Mouse (Mus musculus) kidney, embryonic 15.5 days (tissue): ENCODE measurements around the gene Myh15. TPM values are rescaled to one million over a fixed set of nuclear protein-coding genes. Genes with fewer than 3 reads are reported as not detected.
A peak's percentile ranks its signal among the peaks of the same experiment; 100 is the strongest.

Experiments used
- ATAC-seq: fragments of 200-750 bp; cut with Nextera tagmentation; replicated peaks from 2 replicates; pipeline ENCODE4 v1.8.0; 2017; ENCODE audit warnings: moderate TSS enrichment; ENCODE audit not compliant: low FRiP score
- H3K27ac ChIP-seq: fragments of 300-500 bp; sonication (generic); 2 replicates; pipeline ENCODE4 v1.5.1; 2015; ENCODE audit warnings: mild to moderate bottlenecking, inconsistent platforms
- H3K27me3 ChIP-seq: fragments of 300-500 bp; sonication (generic); 2 replicates; pipeline ENCODE4 v1.6.1; 2015; ENCODE audit warnings: inconsistent platforms
- H3K36me3 ChIP-seq: fragments of 300-500 bp; sonication (generic); 2 replicates; pipeline ENCODE4 v1.6.1; 2015; ENCODE audit warnings: inconsistent platforms
- H3K4me1 ChIP-seq: fragments of 300-500 bp; sonication (generic); 2 replicates; pipeline ENCODE4 v1.6.1; 2015; ENCODE audit warnings: inconsistent platforms
- H3K4me2 ChIP-seq: fragments of 300-500 bp; sonication (generic); 2 replicates; pipeline ENCODE4 v1.6.1; 2015; ENCODE audit warnings: moderate library complexity, mild to moderate bottlenecking, inconsistent platforms
- H3K4me3 ChIP-seq: fragments of 300-500 bp; sonication (generic); replicated peaks from 2 replicates; pipeline ENCODE4 v1.5.1; 2015; ENCODE audit warnings: mild to moderate bottlenecking, inconsistent platforms
- H3K9ac ChIP-seq: fragments of 300-500 bp; sonication (generic); 2 replicates; pipeline ENCODE4 v1.6.1; 2015; ENCODE audit warnings: mild to moderate bottlenecking, inconsistent platforms
- H3K9me3 ChIP-seq: fragments of 300-500 bp; sonication (generic); replicated peaks from 2 replicates; pipeline ENCODE4 v1.6.1; 2016; ENCODE audit warnings: inconsistent platforms
- WGBS: fragments of 180-500 bp; shearing (Covaris S2); methylation state at CpG from one replicate; pipeline ENCODE4 v1.1.7; 2015; ENCODE audit warnings: mixed read lengths; 5-methylcytosine and 5-hydroxymethylcytosine counted together
- polyA plus RNA-seq: library from polyadenylated mRNA; unstranded; fragments of >200 nt; fragmentation: Nextera tagmentation; extraction: Ambion mirVana; gene quantifications from 2 replicates; pipeline ENCODE4 v1.2.1, GENCODE M21; 2015

Myh15 gene
- polyA plus RNA-seq = not detected in 2 replicates

GRCm38 (mm10) chr16:49057186-49057585, at the start of gene Myh15:
Gene Myh15 (plus strand): TSS chr16:49057486.
- Histone ChIP-seq H3K4me2 (no peak within 1 kb of the TSS), H3K27ac (no peak within 1 kb of the TSS), H3K4me1 (no peaks in the 10 kb centered on the region), H3K4me3 (no peak within 1 kb of the TSS), H3K27me3 (no peaks in the 10 kb centered on the region), H3K36me3 (no peaks in the 10 kb centered on the region), H3K9ac (no peak within 1 kb of the TSS), H3K9me3 (no peaks in the 10 kb centered on the region)
- ATAC-seq = no peak
- WGBS = 100% methylated on average over 1 of the region's 1 CpGs

- no peaks in the 10 kb centered on the region for H3K9me3 ChIP-seq
- ATAC-seq = no peak
- 83% methylated on average over 5 of the region's 5 CpGs for WGBS
- no peak overlapping the region for H3K9ac ChIP-seq
- no peaks in the 10 kb centered on the region for H3K4me1 ChIP-seq
- no peak overlapping the region for H3K27ac ChIP-seq
- H3K36me3 ChIP-seq = peaks cover 49% of the 10 kb centered on the region
- no peaks in the 10 kb centered on the region for H3K27me3 ChIP-seq
- H3K4me3 ChIP-seq = no peak overlapping the region
- no peak overlapping the region for H3K4me2 ChIP-seq
Observed at GRCm38 (mm10) chr16:49016620-49017332, 40.5 kb upstream of the Myh15 start.

- H3K9ac ChIP-seq = no peak overlapping the region
- no peaks in the 10 kb centered on the region for H3K36me3 ChIP-seq
- ATAC-seq = no peak
- 80% methylated on average over 4 of the region's 4 CpGs for WGBS
- no peak overlapping the region for H3K4me2 ChIP-seq
- H3K27ac ChIP-seq = no peak overlapping the region
- H3K9me3 ChIP-seq = no peaks in the 10 kb centered on the region
- H3K4me3 ChIP-seq = no peak overlapping the region
- H3K27me3 ChIP-seq = no peaks in the 10 kb centered on the region
- no peaks in the 10 kb centered on the region for H3K4me1 ChIP-seq
Observed at GRCm38 (mm10) chr16:49035852-49036251, 21.4 kb upstream of the Myh15 start.

GRCm38 (mm10) chr16:49037771-49038170, 19.5 kb upstream of the Myh15 start:
- ATAC-seq = no peak

GRCm38 (mm10) chr16:49040554-49041221, 16.6 kb upstream of the Myh15 start:
- H3K9me3 ChIP-seq = no peaks in the 10 kb centered on the region
- H3K27me3 ChIP-seq = no peaks in the 10 kb centered on the region
- WGBS = 86% methylated on average over 3 of the region's 3 CpGs
- no peak overlapping the region for H3K4me2 ChIP-seq
- no peaks in the 10 kb centered on the region for H3K36me3 ChIP-seq
- no peak overlapping the region for H3K27ac ChIP-seq
- no peak for ATAC-seq
- no peak overlapping the region for H3K9ac ChIP-seq
- H3K4me3 ChIP-seq = no peak overlapping the region
- H3K4me1 ChIP-seq = no peaks in the 10 kb centered on the region

More at GRCm38 (mm10) chr16:49037771-49038170, 19.5 kb upstream of the Myh15 start:
- no peak overlapping the region for H3K9ac ChIP-seq
- no peak overlapping the region for H3K27ac ChIP-seq
- no peaks in the 10 kb centered on the region for H3K36me3 ChIP-seq
- H3K9me3 ChIP-seq = no peaks in the 10 kb centered on the region
- WGBS = 80% methylated on average over 4 of the region's 4 CpGs
- H3K4me2 ChIP-seq = no peak overlapping the region
- no peaks in the 10 kb centered on the region for H3K4me1 ChIP-seq
- H3K4me3 ChIP-seq = no peak overlapping the region
- H3K27me3 ChIP-seq = no peaks in the 10 kb centered on the region

- no peak overlapping the region for H3K27ac ChIP-seq
- no peaks in the 10 kb centered on the region for H3K9me3 ChIP-seq
- H3K4me1 ChIP-seq = no peaks in the 10 kb centered on the region
- no peaks in the 10 kb centered on the region for H3K36me3 ChIP-seq
- no peak for ATAC-seq
- H3K9ac ChIP-seq = no peak overlapping the region
- no peak overlapping the region for H3K4me3 ChIP-seq
- no peaks in the 10 kb centered on the region for H3K27me3 ChIP-seq
- H3K4me2 ChIP-seq = no peak overlapping the region
Observed at GRCm38 (mm10) chr16:49049214-49049613, 8.1 kb upstream of the Myh15 start.

- WGBS = 87% methylated on average over 5 of the region's 5 CpGs
- no peak overlapping the region for H3K27ac ChIP-seq
- H3K9me3 ChIP-seq = no peaks in the 10 kb centered on the region
- no peak overlapping the region for H3K9ac ChIP-seq
- ATAC-seq = no peak
- H3K36me3 ChIP-seq = no peaks in the 10 kb centered on the region
- H3K4me1 ChIP-seq = no peaks in the 10 kb centered on the region
- no peaks in the 10 kb centered on the region for H3K27me3 ChIP-seq
- no peak overlapping the region for H3K4me2 ChIP-seq
- H3K4me3 ChIP-seq = no peak overlapping the region
Observed at GRCm38 (mm10) chr16:49069256-49069963, 12.1 kb downstream of the Myh15 start.

- no peaks in the 10 kb centered on the region for H3K9me3 ChIP-seq
- H3K4me2 ChIP-seq = no peak overlapping the region
- no peak overlapping the region for H3K9ac ChIP-seq
- no peak overlapping the region for H3K27ac ChIP-seq
- H3K4me3 ChIP-seq = no peak overlapping the region
- no peak; the same call in 1 of the 2 replicates for ATAC-seq
- no peaks in the 10 kb centered on the region for H3K4me1 ChIP-seq
- H3K36me3 ChIP-seq = no peaks in the 10 kb centered on the region
- no peaks in the 10 kb centered on the region for H3K27me3 ChIP-seq
- WGBS = 45% methylated on average over 3 of the region's 3 CpGs
Observed at GRCm38 (mm10) chr16:49071316-49071715, 14.0 kb downstream of the Myh15 start.

- Histone ChIP-seq H3K27ac (no peak overlapping the region), H3K27me3 (no peaks in the 10 kb centered on the region), H3K36me3 (no peaks in the 10 kb centered on the region), H3K9ac (no peak overlapping the region), H3K9me3 (no peaks in the 10 kb centered on the region), H3K4me1 (no peaks in the 10 kb centered on the region), H3K4me3 (no peak overlapping the region), H3K4me2 (no peak overlapping the region)
- WGBS = 7% methylated on average over 1 of the region's 1 CpGs
- no peak for ATAC-seq
Observed at GRCm38 (mm10) chr16:49128015-49128414, 70.7 kb downstream of the Myh15 start.

- no peaks in the 10 kb centered on the region for H3K9me3 ChIP-seq
- H3K27me3 ChIP-seq = no peaks in the 10 kb centered on the region
- WGBS = 70% methylated on average over 2 of the region's 2 CpGs
- no peaks in the 10 kb centered on the region for H3K4me1 ChIP-seq
- no peak for ATAC-seq
- no peak overlapping the region for H3K4me2 ChIP-seq
- no peak overlapping the region for H3K9ac ChIP-seq
- H3K4me3 ChIP-seq = no peak overlapping the region
- H3K27ac ChIP-seq = no peak overlapping the region
- no peaks in the 10 kb centered on the region for H3K36me3 ChIP-seq
Observed at GRCm38 (mm10) chr16:49156193-49156592, 98.9 kb downstream of the Myh15 start.

- no peak overlapping the region for H3K9ac ChIP-seq
- ATAC-seq = peak; percentile 77; the same call in 1 of the 2 replicates
- no peaks in the 10 kb centered on the region for H3K27me3 ChIP-seq
- H3K36me3 ChIP-seq = no peaks in the 10 kb centered on the region
- H3K4me3 ChIP-seq = no peak overlapping the region
- H3K4me1 ChIP-seq = no peaks in the 10 kb centered on the region
- WGBS = 37% methylated on average over 7 of the region's 7 CpGs
- no peak overlapping the region for H3K27ac ChIP-seq
- H3K9me3 ChIP-seq = no peaks in the 10 kb centered on the region
- no peak overlapping the region for H3K4me2 ChIP-seq
Observed at GRCm38 (mm10) chr16:49164349-49165137, 107.3 kb downstream of the Myh15 start.
